Mouse (Mus musculus): Measurements from ENCODE around the gene Dnaja4.
"Not testable (repeated sequence)": the region's sequence is repeated elsewhere in the genome, so short reads cannot be mapped to it uniquely, and the experiment has no call there.

Dnaja4 gene

GRCm38 (mm10) chr9:54698318-54699086, at the start of gene Dnaja4:
Dnaja4 (plus strand) TSS chr9:54698873.
- no peak for DNase-seq (ENCODE audit: low spot score)

- DNase-seq (ENCODE audit: low spot score), result no peak
Observed at GRCm38 (mm10) chr9:54649360-54649759, 49.3 kb upstream of the Dnaja4 start.

- DNase-seq (ENCODE audit: low spot score), result no peak
Observed at GRCm38 (mm10) chr9:54652778-54653177, 45.9 kb upstream of the Dnaja4 start.

GRCm38 (mm10) chr9:54655846-54656245, 42.8 kb upstream of the Dnaja4 start:
- no peak for DNase-seq (ENCODE audit: low spot score)

- no peak for DNase-seq (ENCODE audit: low spot score)
Observed at GRCm38 (mm10) chr9:54656402-54656801, 42.3 kb upstream of the Dnaja4 start.

GRCm38 (mm10) chr9:54658773-54659172, 39.9 kb upstream of the Dnaja4 start:
- DNase-seq (ENCODE audit: low spot score), result peak; percentile 51

- DNase-seq (ENCODE audit: low spot score), result peak; percentile 67
Observed at GRCm38 (mm10) chr9:54661605-54662377, 36.9 kb upstream of the Dnaja4 start, which contains the start of gene Acsbg1. Acsbg1 (minus strand) TSS chr9:54661870.

GRCm38 (mm10) chr9:54664358-54664757, 34.3 kb upstream of the Dnaja4 start:
- peak; percentile 50 for DNase-seq (ENCODE audit: low spot score)

GRCm38 (mm10) chr9:54666116-54666515, 32.6 kb upstream of the Dnaja4 start:
- no peak for DNase-seq (ENCODE audit: low spot score)

- DNase-seq (ENCODE audit: low spot score), result peak; percentile 53
Observed at GRCm38 (mm10) chr9:54668455-54668854, 30.2 kb upstream of the Dnaja4 start.

GRCm38 (mm10) chr9:54671962-54672361, 26.7 kb upstream of the Dnaja4 start:
- peak; percentile 37 for DNase-seq (ENCODE audit: low spot score)

GRCm38 (mm10) chr9:54673887-54674286, 24.8 kb upstream of the Dnaja4 start:
- no peak for DNase-seq (ENCODE audit: low spot score)

GRCm38 (mm10) chr9:54676531-54676986, 22.1 kb upstream of the Dnaja4 start:
- peak; percentile 66 for DNase-seq (ENCODE audit: low spot score)

- DNase-seq (ENCODE audit: low spot score), result no peak
Observed at GRCm38 (mm10) chr9:54682846-54683245, 15.8 kb upstream of the Dnaja4 start.

GRCm38 (mm10) chr9:54683814-54684605, 14.7 kb upstream of the Dnaja4 start:
- DNase-seq (ENCODE audit: low spot score), result no peak

GRCm38 (mm10) chr9:54687246-54688236, 11.1 kb upstream of the Dnaja4 start:
- peak; percentile 59 for DNase-seq (ENCODE audit: low spot score)

GRCm38 (mm10) chr9:54689446-54689845, 9.2 kb upstream of the Dnaja4 start:
- DNase-seq (ENCODE audit: low spot score), result no peak

GRCm38 (mm10) chr9:54690697-54691096, 8.0 kb upstream of the Dnaja4 start:
- not testable (repeated sequence) for DNase-seq (ENCODE audit: low spot score)

GRCm38 (mm10) chr9:54691241-54691805, 7.3 kb upstream of the Dnaja4 start:
- not testable (repeated sequence) for DNase-seq (ENCODE audit: low spot score)

- DNase-seq (ENCODE audit: low spot score), result no peak
Observed at GRCm38 (mm10) chr9:54699087-54699344, 343 bp downstream of the Dnaja4 start.
